Mouse (Mus musculus) c-Kit-negative CD71-positive TER-119-positive erythroid progenitor cells, embryonic 14.5 days (primary cell): Measurements from ENCODE around the gene Fam122a.
A peak's percentile ranks its signal among the peaks of the same experiment; 100 is the strongest.

Source experiments
- DNase-seq: peaks from one replicate; pipeline ENCODE4 v3.0.0-alpha.2; 2013; ENCODE audit warnings: low read depth, low spot score

Fam122a gene

GRCm38 (mm10) chr19:24490275-24490674 lies 13.1 kb upstream of the Fam122a start:
- DNase-seq, result no peak

DNA sequence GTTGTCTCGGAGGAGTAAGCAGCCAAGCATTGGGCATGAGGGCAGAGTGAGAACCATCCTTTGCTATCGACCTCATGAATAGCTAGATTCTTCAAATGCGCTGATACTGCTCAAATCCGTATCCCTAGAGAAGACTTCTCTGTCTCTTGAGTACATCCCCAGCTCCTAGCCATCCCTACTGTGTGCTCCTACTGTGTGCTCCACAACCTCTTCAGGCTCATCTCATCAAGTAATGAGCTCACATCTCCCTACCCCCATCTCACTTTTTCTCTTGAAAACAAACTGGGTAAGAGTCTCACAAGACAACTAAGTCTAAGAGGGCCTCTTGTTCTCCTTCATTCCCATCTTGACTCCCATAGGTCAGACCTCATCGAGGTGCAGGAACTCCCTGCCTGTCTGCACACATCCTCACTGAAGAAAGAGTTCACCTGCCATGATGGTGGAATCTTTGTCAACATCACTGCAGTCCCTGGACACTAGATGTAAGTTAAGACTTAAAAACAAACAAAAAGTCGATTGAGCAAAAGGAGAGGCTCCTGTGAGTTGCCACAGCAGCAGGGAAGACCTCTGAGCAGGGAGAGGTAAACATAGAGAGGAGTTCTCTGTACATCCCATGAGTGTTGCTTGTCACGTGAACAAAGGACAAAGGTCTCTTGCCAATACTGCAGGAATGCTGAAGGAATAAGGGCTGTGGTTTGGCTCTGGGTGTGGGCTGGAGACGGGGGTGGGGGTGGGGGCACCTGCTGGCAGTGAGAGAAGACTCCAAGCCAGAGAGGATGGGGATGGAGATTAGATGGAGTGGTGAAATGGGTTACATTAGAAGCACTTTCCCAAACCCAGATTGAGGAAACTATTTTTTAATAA lies 9.5 kb upstream of the Fam122a start:
- DNase-seq, result no peak

- DNase-seq, result no peak
These were observed 7.5 kb upstream of the Fam122a start for GRCm38 (mm10) chr19:24484612-24485194.

- DNase-seq, result no peak
These were observed 3.8 kb upstream of the Fam122a start for GRCm38 (mm10) chr19:24480916-24481315.

DNA sequence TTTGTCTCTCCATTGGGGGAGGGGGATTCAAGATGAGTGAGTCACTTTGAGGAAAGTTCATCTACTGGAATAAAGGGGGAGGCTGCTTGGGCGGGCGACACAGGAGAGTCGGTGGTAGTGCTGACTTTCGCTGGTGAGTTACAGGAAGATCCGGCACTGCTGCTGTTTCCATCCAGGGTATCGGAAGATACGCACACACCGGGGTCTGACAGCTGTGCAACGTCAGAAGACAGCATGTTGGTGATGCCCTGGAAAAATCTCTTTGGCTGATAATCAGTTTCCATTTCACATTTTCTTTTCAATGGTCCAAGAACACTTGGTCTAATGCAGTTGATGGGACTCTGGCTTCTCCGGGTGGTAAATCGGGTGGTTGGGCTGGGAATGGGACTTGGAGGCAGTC lies 695 bp downstream of the Fam122a start:
- peak; percentile 30 for DNase-seq

DNA sequence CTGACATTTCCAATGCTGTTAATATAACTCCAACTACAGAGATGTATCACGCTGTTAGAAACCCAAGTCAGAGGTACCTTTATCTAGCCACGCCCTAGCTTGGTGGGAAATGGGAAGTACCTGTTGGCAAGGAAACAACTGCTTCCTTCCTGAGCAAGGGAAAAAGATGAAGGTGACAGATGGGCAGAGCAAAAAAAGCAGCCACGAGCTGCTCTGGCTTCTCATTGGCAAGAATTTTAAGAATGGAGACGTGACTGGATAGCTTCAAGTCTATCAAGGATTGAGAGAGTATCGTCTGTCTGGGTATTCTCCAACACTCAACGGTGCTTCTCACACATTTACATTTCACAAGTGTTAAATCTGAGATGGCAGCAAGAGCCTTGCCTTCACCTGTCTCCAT lies 1.9 kb downstream of the Fam122a start:
- no peak for DNase-seq

- DNase-seq, result no peak
These were observed 4.6 kb downstream of the Fam122a start for GRCm38 (mm10) chr19:24472512-24472911.

GRCm38 (mm10) chr19:24471538-24471937 lies 5.6 kb downstream of the Fam122a start:
- no peak for DNase-seq

DNA sequence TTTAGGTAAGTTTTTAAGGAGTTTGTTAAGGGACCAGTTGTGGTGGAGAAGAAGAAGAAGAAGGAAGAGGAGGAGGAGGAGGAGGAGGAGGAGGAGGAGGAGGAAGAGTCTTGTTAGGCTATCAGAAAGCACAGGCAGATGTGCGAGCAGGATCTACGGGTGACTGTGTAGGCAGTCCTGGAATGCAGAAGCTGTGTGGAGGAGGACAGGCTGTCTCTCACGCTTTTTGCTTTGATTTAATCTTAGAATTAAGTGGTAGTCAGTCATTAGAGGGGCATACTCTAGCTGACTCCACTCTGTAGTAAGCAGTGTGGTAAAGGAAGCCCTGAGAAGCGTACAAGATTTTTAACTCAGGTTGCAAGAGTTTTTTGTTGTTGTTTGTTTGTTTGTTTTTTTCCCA lies 7.9 kb downstream of the Fam122a start:
- DNase-seq, result no peak

GRCm38 (mm10) chr19:24468616-24469015 lies 8.5 kb downstream of the Fam122a start:
- DNase-seq, result no peak

DNA sequence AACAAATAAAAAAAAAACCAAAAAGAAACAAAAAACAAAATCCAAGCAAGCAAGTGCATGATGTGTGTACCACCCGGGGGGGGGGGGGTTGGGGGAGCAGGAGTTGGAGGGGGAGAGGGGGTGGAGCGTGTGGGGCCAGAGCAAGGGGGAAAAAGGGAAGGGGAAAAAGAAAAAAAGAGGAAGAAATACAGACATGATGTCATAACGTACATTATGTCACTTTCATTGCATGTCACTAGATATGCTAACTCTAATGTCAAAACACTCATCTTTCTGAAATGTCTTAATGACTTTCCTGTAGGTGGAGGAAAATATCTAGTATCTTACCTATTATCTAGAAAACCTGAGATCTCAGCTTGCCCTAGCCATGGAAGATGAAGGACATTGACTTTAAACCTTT lies 14.1 kb downstream of the Fam122a start:
- DNase-seq, result no peak

GRCm38 (mm10) chr19:24456591-24457231 lies 20.4 kb downstream of the Fam122a start:
- no peak for DNase-seq

DNA sequence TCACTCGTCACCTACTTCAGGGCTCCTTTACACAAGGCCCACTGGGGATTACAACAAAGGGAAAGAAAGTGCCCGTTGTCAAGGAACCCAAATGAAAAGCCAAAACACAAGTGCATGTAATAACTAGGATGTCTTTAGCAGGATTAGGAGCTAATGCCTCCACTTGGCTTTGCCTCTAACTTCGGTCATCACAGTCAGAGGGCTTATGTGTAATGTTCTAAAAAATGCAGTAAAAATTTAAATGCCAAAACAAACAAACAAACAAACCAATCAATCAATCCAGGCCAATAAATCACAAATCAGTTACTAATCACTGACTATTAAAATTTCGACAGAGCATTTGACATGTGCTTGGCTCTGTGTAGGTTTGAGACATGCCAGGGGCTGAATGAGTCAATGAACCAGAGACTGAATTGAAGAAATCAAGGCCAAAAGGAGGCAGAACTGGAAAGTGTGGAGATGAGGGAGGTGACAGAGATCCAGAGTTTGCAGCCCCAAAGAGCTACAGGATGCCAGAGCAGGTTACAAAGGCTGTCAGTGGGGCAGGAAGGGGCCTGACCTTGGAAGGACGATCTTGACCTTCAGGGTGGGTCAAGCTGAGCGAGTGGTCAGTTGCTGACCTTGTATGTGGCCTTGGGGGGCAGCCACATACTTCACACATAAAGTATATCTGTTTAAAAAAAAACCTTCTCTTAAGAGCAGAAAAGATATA lies 21.8 kb downstream of the Fam122a start:
- no peak for DNase-seq

DNA sequence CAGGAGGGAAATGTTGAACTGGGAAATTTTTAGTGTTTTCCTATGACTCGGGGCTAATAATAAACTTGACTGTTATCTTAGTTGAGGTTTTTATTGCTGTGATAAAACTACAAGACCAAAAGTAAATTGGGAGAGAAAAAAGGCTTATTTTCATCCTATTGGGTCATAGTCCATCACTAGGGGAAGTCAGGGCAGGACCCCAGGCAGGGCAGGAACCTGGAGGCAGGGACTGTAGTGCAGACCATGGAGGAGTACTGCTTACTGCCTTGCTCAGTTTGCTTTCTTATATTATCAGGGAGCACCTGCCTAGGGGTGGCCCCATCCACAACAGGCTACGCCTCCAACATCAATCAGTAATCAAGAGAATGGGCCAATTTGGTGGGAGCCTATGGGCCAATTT lies 22.7 kb downstream of the Fam122a start:
- no peak for DNase-seq

- DNase-seq, result no peak
These were observed 23.8 kb downstream of the Fam122a start for GRCm38 (mm10) chr19:24453379-24453778.

GRCm38 (mm10) chr19:24452441-24452898 lies 24.7 kb downstream of the Fam122a start:
- no peak for DNase-seq

DNA sequence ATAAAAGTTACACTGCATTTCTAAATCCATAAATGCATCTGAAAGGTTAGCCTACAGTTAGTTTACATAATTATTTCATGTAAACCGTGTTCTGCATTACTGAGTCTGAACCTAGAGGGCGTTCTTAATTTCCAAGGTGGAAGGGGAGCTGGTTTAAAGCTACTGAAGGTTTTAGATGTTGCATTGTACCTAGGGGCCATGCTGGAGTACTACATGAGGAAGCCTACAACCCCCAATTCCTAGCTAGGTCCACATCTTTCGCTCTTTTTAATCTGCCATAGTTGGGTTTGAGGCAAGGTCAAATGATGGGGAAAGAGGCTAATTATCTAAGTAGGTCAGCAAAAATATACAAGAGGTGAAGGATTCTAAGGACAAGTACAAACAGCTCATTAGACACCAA lies 25.5 kb downstream of the Fam122a start:
- DNase-seq, result no peak

GRCm38 (mm10) chr19:24450740-24451139 lies 26.4 kb downstream of the Fam122a start:
- no peak for DNase-seq

GRCm38 (mm10) chr19:24444322-24444721 lies 32.8 kb downstream of the Fam122a start:
- no peak for DNase-seq

- DNase-seq, result no peak
These were observed 37.4 kb downstream of the Fam122a start for GRCm38 (mm10) chr19:24439715-24440114.

DNA sequence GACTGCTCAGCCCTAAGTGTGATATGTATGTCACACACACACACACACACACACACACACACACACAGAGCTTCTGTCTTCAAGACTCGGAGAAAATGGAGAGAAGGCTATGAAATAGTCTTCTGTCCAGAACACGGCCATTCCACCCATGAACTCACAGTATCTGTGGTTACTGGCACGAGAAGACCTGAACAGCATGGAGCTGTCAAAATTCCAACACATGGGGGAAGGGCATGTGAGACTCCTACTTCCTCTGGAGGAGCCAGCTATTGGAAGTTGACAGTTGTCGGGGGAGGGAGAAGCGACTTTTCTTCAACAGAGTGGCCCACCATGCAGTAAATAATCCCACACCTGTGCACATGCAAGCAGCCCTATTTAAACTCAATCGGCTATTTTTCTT lies 42.9 kb downstream of the Fam122a start:
- no peak for DNase-seq

DNA sequence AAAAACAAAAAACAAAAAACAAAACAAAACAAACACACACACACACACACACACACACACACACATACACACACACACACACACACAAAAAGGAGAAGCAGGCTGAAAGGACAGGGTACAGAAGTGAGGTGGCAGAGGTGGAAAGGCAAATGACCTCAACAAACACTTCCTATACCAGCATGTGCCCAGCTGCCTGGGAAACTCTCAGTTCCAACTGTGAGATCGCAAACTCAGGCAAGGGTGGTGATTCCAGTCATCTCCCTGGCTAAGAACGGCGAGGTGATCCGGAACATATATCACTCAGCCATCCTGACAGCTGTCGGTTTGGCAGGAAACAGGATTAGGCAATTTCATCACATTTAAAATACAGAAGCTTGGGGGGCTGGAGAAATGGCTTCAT lies 44.7 kb downstream of the Fam122a start:
- no peak for DNase-seq
